16 mouse cellular contexts compared by ENCODE assay signal in genomic region chr4:40473911-40474310, GRCm38 (mm10). TPM values are rescaled to one million over a fixed set of nuclear protein-coding genes. Genes with fewer than 3 reads are reported as not detected.
DNase-seq lines count a peak whose midpoint lies in the region; ATAC-seq and TF ChIP-seq lines count a peak whose summit lies in the region.
"Had no signal": no experiment of that assay in that cellular context is flagged by ENCODE, and none has a peak within 500 bp of the region (broad histone marks: within the 10 kb centered on the region; RNA-seq: fewer than 3 reads in every experiment).

No protein-coding gene starts in this region.

- no peak overlapping the region for H3K9ac ChIP-seq in heart, embryonic 13.5 days
- H3K9ac ChIP-seq: limb, embryonic 15.5 days had no signal

- no peaks in the 10 kb centered on the region for H3K36me3 ChIP-seq in heart, embryonic 13.5 days
- H3K36me3 ChIP-seq in spleen, adult 2 months (ENCODE audit: control insufficient read depth, insufficient read depth, low read length), result no peaks in the 10 kb centered on the region
- H3K36me3 ChIP-seq: forebrain, embryonic 12.5 days; limb, embryonic 15.5 days had no signal

- peaks cover 5% of the 10 kb centered on the region for H3K4me1 ChIP-seq in heart, embryonic 13.5 days
- no peaks in the 10 kb centered on the region for H3K4me1 ChIP-seq in spleen, adult 2 months (ENCODE audit: control insufficient read depth, insufficient read depth, insufficient read length)

- no peak for TF ChIP-seq POLR2A in spleen, adult 2 months (IDR thresholded peaks at IDR 0.05; ENCODE audit: low read depth, low read length)

- no peak overlapping the region for H3K27ac ChIP-seq in heart, embryonic 13.5 days (replicated peaks)
- H3K27ac ChIP-seq in layer of hippocampus, adult 2 months, result no peak overlapping the region
- H3K27ac ChIP-seq in spleen, adult 2 months (ENCODE audit: insufficient read depth, low read length), result peak overlapping the region; percentile 49; the same call in 1 of the 2 replicates
- H3K27ac ChIP-seq: forebrain, embryonic 12.5 days; gastrocnemius, adult 2 months; limb, embryonic 15.5 days had no signal

- no peak for ATAC-seq in heart, embryonic 13.5 days (ENCODE audit: extremely low read depth, insufficient number of reproducible peaks, low FRiP score, low TSS enrichment)

- H3K4me2 ChIP-seq in heart, embryonic 13.5 days, result peak overlapping the region; percentile 85

- no peak for TF ChIP-seq CTCF in layer of hippocampus, adult 2 months (conservative IDR thresholded peaks at IDR 0.05)
- TF ChIP-seq CTCF in spleen, adult 2 months (IDR thresholded peaks at IDR 0.05; ENCODE audit: extremely low read depth, insufficient read depth, insufficient read length, insufficient replicate concordance), result no peak

- H3K27me3 ChIP-seq in heart, embryonic 13.5 days (replicated peaks), result peaks cover 45% of the 10 kb centered on the region
- no peaks in the 10 kb centered on the region for H3K27me3 ChIP-seq in spleen, adult 2 months (ENCODE audit: control insufficient read depth, insufficient read depth, low read length)

- H3K4me3 ChIP-seq in heart, embryonic 13.5 days, result no peak overlapping the region
- H3K4me3 ChIP-seq in layer of hippocampus, adult 2 months, result peak overlapping the region; percentile 6; the same call in 1 of the 2 replicates
- H3K4me3 ChIP-seq in spleen, adult 2 months (ENCODE audit: extremely low read depth, insufficient read depth, insufficient read length), result peak overlapping the region; percentile 30; the same call in 1 of the 2 replicates
- H3K4me3 ChIP-seq: gastrocnemius, adult 2 months had no signal

- 65% methylated on average over 9 of the region's 9 CpGs for WGBS in heart, embryonic 13.5 days
- 76% methylated on average over 9 of the region's 9 CpGs for WGBS in spleen, adult 2 months

- DNase-seq in heart, adult 11 months, result no peak
- DNase-seq in layer of hippocampus, adult 2 months (ENCODE audit: low spot score in 2 of 2), result no peak
- DNase-seq in layer of hippocampus, postnatal 36 days, result no peak
- DNase-seq in spleen, adult 2 months (ENCODE audit: low read depth in 1 of 2, low spot score in 2 of 2), result no peak
- DNase-seq in spleen, postnatal 14 days (ENCODE audit: low spot score in 2 of 2), result no peak
- DNase-seq in gastrocnemius, postnatal 10 days, result no peak
- DNase-seq: cerebellum, adult 9-10 months; gastrocnemius, adult 2 months; heart, adult 18-20 months; kidney, adult 11 months; kidney, postnatal 14 days; lung, adult 2 months; thymus, adult 2 months had no signal

- H3K9me3 ChIP-seq in heart, embryonic 13.5 days, result no peaks in the 10 kb centered on the region
- H3K9me3 ChIP-seq: forebrain, embryonic 12.5 days; limb, embryonic 15.5 days had no signal

RNA-seq across cellular contexts. Expression of gene Tmem215, which starts 1.9 kb away (rescaled TPM):
- 1.3 and 1.4 TPM in 2 replicates for polyA plus RNA-seq in heart, embryonic 13.5 days (2015; fragmentation: Nextera tagmentation; extraction: Ambion mirVana)
- 10 to 100 TPM in 1 of 2 experiments, 1 to 10 TPM in 1; 5.9 to 10.1 TPM for total RNA-seq in layer of hippocampus, adult 2 months (2021)
- 1 to 10 TPM; 5.8 to 8.4 TPM for total RNA-seq in layer of hippocampus, postnatal 36 days (2021)
- polyA plus RNA-seq in spleen, adult 2 months (2012; rRNA removed), result 3.5 and 4.0 TPM in 2 replicates
- total RNA-seq in gastrocnemius, postnatal 10 days (2021), result not detected
- total RNA-seq: gastrocnemius, adult 2 months; heart, adult 18-20 months had no signal

Comparison
In these comparisons a context has a peak if more than half of its experiments do, and no peak if none do; other contexts are left out.
1. RNA of gene Tmem215, which starts 1.9 kb away (total RNA-seq): 5.9 to 10.1 TPM in layer of hippocampus, adult 2 months and 5.8 to 8.4 TPM in layer of hippocampus, postnatal 36 days; not detected in gastrocnemius, postnatal 10 days; every median in the first group is over 4 times any median in the second.